Mouse (Mus musculus) limb, embryonic 14.5 days (tissue): ENCODE measurements around the gene Slc50a1. TPM values are rescaled to one million over a fixed set of nuclear protein-coding genes. Genes with fewer than 3 reads are reported as not detected.

Experiments
- ATAC-seq: fragments of 200-750 bp; cut with Nextera tagmentation; 2 replicates; pipeline ENCODE4 v1.8.0; 2017; ENCODE audit warnings: low read depth, moderate number of reproducible peaks, moderate TSS enrichment; ENCODE audit not compliant: low FRiP score
- DNase-seq: peaks from one replicate; pipeline ENCODE4 v3.0.0-alpha.2; 2015; ENCODE audit warnings: low spot score
- H3K27ac ChIP-seq: fragments of 300-500 bp; sonication (generic); replicated peaks from 2 replicates; pipeline ENCODE4 v1.5.1; 2014; ENCODE audit warnings: low read depth, mild to moderate bottlenecking, low read length, moderate library complexity, mixed read lengths
- H3K27me3 ChIP-seq: fragments of 300-500 bp; sonication (generic); 2 replicates; pipeline ENCODE4 v1.6.1; 2014; ENCODE audit warnings: low read length, mixed read lengths; ENCODE audit not compliant: control insufficient read depth, insufficient read depth
- H3K36me3 ChIP-seq: fragments of 300-500 bp; sonication (generic); 2 replicates; pipeline ENCODE4 v1.6.1; 2014; ENCODE audit warnings: mild to moderate bottlenecking, low read length, moderate library complexity, mixed read lengths; ENCODE audit not compliant: control insufficient read depth, insufficient read depth
- H3K4me1 ChIP-seq: fragments of 300-500 bp; sonication (generic); 2 replicates; pipeline ENCODE4 v1.6.1; 2014; ENCODE audit warnings: antibody characterized with exemption, low read length, mixed read lengths; ENCODE audit not compliant: control insufficient read depth, insufficient read depth
- H3K4me2 ChIP-seq: fragments of 300-500 bp; sonication (generic); replicated peaks from 2 replicates; pipeline ENCODE4 v1.6.1; 2014; ENCODE audit warnings: low read depth, mild to moderate bottlenecking, low read length, moderate library complexity; ENCODE audit not compliant: severe bottlenecking
- H3K4me3 ChIP-seq: fragments of 300-500 bp; sonication (generic); replicated peaks from 2 replicates; pipeline ENCODE4 v1.5.1; 2014; ENCODE audit warnings: low read length
- H3K9ac ChIP-seq: fragments of 300-500 bp; sonication (generic); 2 replicates; pipeline ENCODE4 v1.6.1; 2014; ENCODE audit warnings: mild to moderate bottlenecking, low read depth, low read length, moderate library complexity; ENCODE audit not compliant: severe bottlenecking
- H3K9me3 ChIP-seq: fragments of 300-500 bp; sonication (generic); 2 replicates; pipeline ENCODE4 v1.6.1; 2016; ENCODE audit warnings: low read length; ENCODE audit not compliant: control insufficient read depth
- POLR2A ChIP-seq: fragments of 200-500 bp; IDR thresholded peaks from 2 replicates; pipeline ENCODE4 v1.8.0; 2012; ENCODE audit warnings: inconsistent platforms, mild to moderate bottlenecking, moderate library complexity, borderline replicate concordance; ENCODE audit not compliant: insufficient read depth, insufficient read length; ENCODE audit errors: extremely low read depth
- WGBS: fragments of 180-500 bp; shearing (Covaris S2); extraction: QIAGEN DNeasy Blood & Tissue Kit; methylation state at CpG from one replicate; pipeline ENCODE4 v1.1.7; 2014; 5-methylcytosine and 5-hydroxymethylcytosine counted together
- polyA plus RNA-seq, 2 experiments: library from polyadenylated mRNA; depleted of rRNA in 1 of 2; stranded (reverse) in 1 of 2; unstranded in 1 of 2; fragments of >200 nt; fragmentation: Nextera tagmentation in 1 of 2; extraction: Ambion mirVana in 1 of 2; gene quantifications; 2 replicates each; pipeline versions ENCODE4 v1.2.1 to v1.2.3; 2012 to 2014

Slc50a1 gene
- polyA plus RNA-seq, 2 experiments = 95.6 to 150 TPM

DNA sequence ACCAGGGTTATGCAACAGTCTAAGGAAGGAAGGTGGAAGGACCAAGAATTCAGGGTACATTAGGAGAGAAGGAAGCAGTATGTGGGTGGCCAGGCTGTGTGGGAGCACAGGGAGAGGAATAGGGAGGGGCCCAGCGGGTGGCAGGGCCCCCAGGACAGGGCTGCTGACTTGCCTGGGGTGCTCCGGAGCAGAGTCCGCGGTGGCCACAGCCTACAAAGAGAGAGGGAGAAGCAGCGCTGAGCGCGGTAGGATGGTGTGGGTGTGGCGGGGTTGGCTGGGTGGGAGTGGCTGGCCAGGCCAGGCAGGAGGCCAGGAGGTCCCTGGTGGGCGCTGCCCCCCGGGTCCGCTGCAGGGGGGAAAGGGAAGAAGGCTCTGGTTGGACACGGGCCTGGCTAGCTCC is 31.9 kb downstream of the Slc50a1 start:
- TF ChIP-seq POLR2A = no peak
- H3K4me2 ChIP-seq = no peak overlapping the region
- peaks cover 58% of the 10 kb centered on the region for H3K36me3 ChIP-seq
- ATAC-seq (no peak), DNase-seq (no peak)
- H3K4me1 ChIP-seq = peaks cover 1% of the 10 kb centered on the region
- H3K9ac ChIP-seq = no peak overlapping the region
- no peak overlapping the region for H3K4me3 ChIP-seq
- H3K27me3 ChIP-seq = no peaks in the 10 kb centered on the region
- no peak overlapping the region for H3K27ac ChIP-seq
- H3K9me3 ChIP-seq = no peaks in the 10 kb centered on the region
- WGBS = 67% methylated on average over 9 of the region's 12 CpGs

DNA sequence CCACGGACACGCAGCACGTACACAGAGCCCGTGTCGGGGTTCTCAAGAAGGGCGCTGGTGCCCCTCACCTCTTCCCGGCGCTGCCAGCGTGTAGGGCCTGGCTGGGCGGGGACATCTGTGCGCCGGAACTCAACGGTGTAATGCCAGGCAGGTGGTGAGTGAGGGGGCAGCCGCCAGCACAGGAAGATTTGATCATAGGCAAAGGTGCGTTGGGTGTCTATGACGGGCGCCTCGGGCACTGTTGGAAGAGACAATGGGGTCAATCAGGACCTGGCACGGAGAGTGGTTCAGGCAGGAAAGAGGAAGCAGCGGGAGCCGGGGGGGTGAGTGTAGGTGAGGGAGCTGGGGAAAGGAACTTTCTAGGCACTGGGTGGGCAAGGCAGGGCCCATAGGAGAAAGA is 32.7 kb downstream of the Slc50a1 start:
- no peak overlapping the region for H3K27ac ChIP-seq
- H3K9ac ChIP-seq = no peak overlapping the region
- H3K9me3 ChIP-seq = no peaks in the 10 kb centered on the region
- TF ChIP-seq POLR2A = no peak
- ATAC-seq (no peak), DNase-seq (no peak)
- no peaks in the 10 kb centered on the region for H3K27me3 ChIP-seq
- H3K4me2 ChIP-seq = no peak overlapping the region
- peaks cover 61% of the 10 kb centered on the region for H3K36me3 ChIP-seq
- no peaks in the 10 kb centered on the region for H3K4me1 ChIP-seq
- 91% methylated on average over 21 of the region's 21 CpGs for WGBS
- no peak overlapping the region for H3K4me3 ChIP-seq

DNA sequence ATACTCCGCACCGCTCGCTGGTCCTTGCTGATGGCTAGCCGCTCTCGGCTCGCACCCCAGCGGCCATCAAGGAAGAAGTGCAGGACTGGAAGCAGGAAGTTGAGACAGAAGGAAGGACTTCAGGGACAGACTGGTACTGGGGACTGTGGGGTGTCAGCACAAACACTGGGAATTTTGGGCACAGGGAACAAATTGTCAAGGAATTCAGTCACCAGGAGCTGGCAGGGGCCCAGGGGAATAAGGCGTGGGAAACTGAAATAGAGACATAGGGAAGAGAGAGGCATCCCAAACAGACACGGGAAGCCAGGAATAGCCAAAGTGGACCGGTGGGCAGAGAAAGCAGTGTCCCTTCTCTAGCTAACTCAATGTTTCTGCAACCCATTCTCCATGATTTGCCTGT is 33.9 kb downstream of the Slc50a1 start:
- H3K27ac ChIP-seq = no peak overlapping the region
- 86% methylated on average over 10 of the region's 10 CpGs for WGBS
- H3K4me1 ChIP-seq = no peaks in the 10 kb centered on the region
- no peaks in the 10 kb centered on the region for H3K9me3 ChIP-seq
- H3K9ac ChIP-seq = no peak overlapping the region
- no peak for DNase-seq
- no peak for ATAC-seq
- H3K27me3 ChIP-seq = no peaks in the 10 kb centered on the region
- H3K4me2 ChIP-seq = no peak overlapping the region
- no peak for TF ChIP-seq POLR2A
- no peak overlapping the region for H3K4me3 ChIP-seq
- H3K36me3 ChIP-seq = peaks cover 56% of the 10 kb centered on the region

DNA sequence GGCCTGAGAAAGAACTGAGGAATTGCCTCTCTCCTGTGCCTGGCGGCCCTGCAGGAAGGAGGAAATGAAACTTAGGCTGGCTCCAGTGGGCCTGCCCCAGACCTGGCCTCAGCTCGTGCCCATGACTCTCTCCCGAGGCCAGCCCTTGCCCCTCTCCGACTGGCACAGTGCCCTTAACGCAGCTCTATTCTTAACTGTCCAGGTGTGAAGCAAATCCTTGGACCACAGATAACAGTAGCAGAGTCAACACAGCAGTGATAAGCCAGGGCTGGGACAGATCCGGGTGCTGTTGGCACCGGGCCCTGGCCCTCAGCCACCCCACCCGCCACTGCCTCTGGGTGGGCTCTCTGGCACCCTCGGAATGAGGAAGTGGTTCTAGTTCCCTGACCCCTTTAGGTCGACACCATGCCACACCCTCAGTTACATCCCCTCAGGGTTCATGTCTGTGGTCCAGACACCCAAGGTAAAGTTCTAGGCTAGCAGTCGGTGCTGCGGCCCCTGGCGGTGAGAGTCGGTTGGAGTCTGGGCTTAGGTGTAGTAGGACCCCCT is 36.7 kb downstream of the Slc50a1 start:
- Histone ChIP-seq H3K9me3 (no peaks in the 10 kb centered on the region), H3K36me3 (peaks cover 33% of the 10 kb centered on the region), H3K27me3 (no peaks in the 10 kb centered on the region), H3K27ac (no peak overlapping the region), H3K9ac (no peak overlapping the region), H3K4me2 (no peak overlapping the region), H3K4me3 (no peak overlapping the region), H3K4me1 (peaks cover 4% of the 10 kb centered on the region)
- ATAC-seq = no peak
- DNase-seq = no peak
- TF ChIP-seq POLR2A = no peak
- WGBS = 82% methylated on average over 14 of the region's 14 CpGs

GRCm38 (mm10) chr3:89232614-89233013 is 37.8 kb downstream of the Slc50a1 start:
- Histone ChIP-seq H3K9ac (no peak overlapping the region), H3K27me3 (no peaks in the 10 kb centered on the region), H3K27ac (no peak overlapping the region), H3K4me2 (no peak overlapping the region), H3K4me3 (no peak overlapping the region), H3K9me3 (no peaks in the 10 kb centered on the region), H3K4me1 (peaks cover 9% of the 10 kb centered on the region), H3K36me3 (peaks cover 23% of the 10 kb centered on the region)
- ATAC-seq = no peak
- DNase-seq = no peak
- 49% methylated on average over 6 of the region's 6 CpGs for WGBS
- no peak for TF ChIP-seq POLR2A

GRCm38 (mm10) chr3:89231772-89232275 is 38.5 kb downstream of the Slc50a1 start:
- no peaks in the 10 kb centered on the region for H3K27me3 ChIP-seq
- peaks cover 14% of the 10 kb centered on the region for H3K4me1 ChIP-seq
- DNase-seq = no peak
- no peak for TF ChIP-seq POLR2A
- WGBS = 73% methylated on average over 16 of the region's 16 CpGs
- ATAC-seq = no peak
- no peak overlapping the region for H3K4me3 ChIP-seq
- no peak overlapping the region for H3K9ac ChIP-seq
- H3K27ac ChIP-seq = no peak overlapping the region
- no peaks in the 10 kb centered on the region for H3K9me3 ChIP-seq
- peaks cover 20% of the 10 kb centered on the region for H3K36me3 ChIP-seq
- no peak overlapping the region for H3K4me2 ChIP-seq
